Mouse (Mus musculus) cortical plate, adult 2 months (tissue): Measurements from ENCODE around the gene Tspan12. TPM values are rescaled to one million over a fixed set of nuclear protein-coding genes. Genes with fewer than 3 reads are reported as not detected.
"Not testable (repeated sequence)": the region's sequence is repeated elsewhere in the genome, so short reads cannot be mapped to it uniquely, and the experiment has no call there.

ENCODE experiments used
- H3K27ac ChIP-seq: fragments of 200-500 bp; 2 replicates; pipeline ENCODE4 v1.5.1; 2012; ENCODE audit warnings: low read length, control low read depth, inconsistent platforms; ENCODE audit not compliant: insufficient read depth
- H3K4me1 ChIP-seq: fragments of 200-500 bp; 2 replicates; pipeline ENCODE4 v1.6.1; 2011; ENCODE audit warnings: low read length; ENCODE audit not compliant: control insufficient read depth, insufficient read depth
- H3K4me3 ChIP-seq: fragments of 200-500 bp; 2 replicates; pipeline ENCODE4 v1.5.1; 2011; ENCODE audit warnings: mild to moderate bottlenecking, low read length, control low read depth; ENCODE audit not compliant: insufficient read depth
- CTCF ChIP-seq: fragments of 200-500 bp; IDR thresholded peaks from 2 replicates; pipeline ENCODE4 v1.5.1; 2011; ENCODE audit warnings: mild to moderate bottlenecking, control low read depth, low read length; ENCODE audit not compliant: insufficient read depth; ENCODE audit errors: extremely low read depth
- POLR2A ChIP-seq: fragments of 200-500 bp; IDR thresholded peaks from 2 replicates; pipeline ENCODE4 v1.6.1; 2011; ENCODE audit warnings: mild to moderate bottlenecking, low read length, control low read depth; ENCODE audit not compliant: insufficient read depth; ENCODE audit errors: extremely low read depth
- polyA plus RNA-seq: library from polyadenylated mRNA; depleted of rRNA; stranded (reverse); fragments of >200 nt; gene quantifications from 2 replicates; pipeline ENCODE4 v1.2.3, GENCODE M21; 2012; rRNA removed

Tspan12 gene
- polyA plus RNA-seq: 18.2 and 19.0 TPM in 2 replicates

DNA sequence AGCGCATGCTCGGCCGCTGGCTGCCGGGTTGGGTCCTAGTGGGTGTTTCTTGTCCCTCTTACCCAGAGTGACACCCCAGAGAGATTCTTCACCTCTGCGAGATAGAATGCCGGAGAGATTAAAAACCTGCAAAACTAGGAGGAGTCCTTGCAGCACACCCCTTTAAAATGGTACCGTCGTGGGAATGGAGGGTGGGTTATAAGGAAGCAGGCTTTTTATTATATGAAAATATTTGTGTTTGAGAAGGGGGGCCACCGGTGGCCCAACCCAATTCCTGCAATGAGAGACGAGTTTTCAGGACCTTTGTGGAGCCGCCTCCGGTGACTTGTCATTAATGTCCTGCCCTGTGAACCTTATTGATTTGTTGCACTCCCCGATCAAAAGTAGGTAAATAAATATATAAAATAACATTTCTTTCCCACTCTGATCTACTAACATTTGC lies at the start of gene Tspan12:
Tspan12 (minus strand) TSS at position 172 of the 442 bp plus-strand sequence.
- peak within 1 kb of the TSS; percentile 56; the same call in 1 of the 2 replicates for H3K27ac ChIP-seq
- no peaks in the 10 kb centered on the region for H3K4me1 ChIP-seq
- peak within 1 kb of the TSS; percentile 72 for H3K4me3 ChIP-seq
- TF ChIP-seq CTCF: no peak
- no peak for TF ChIP-seq POLR2A

DNA sequence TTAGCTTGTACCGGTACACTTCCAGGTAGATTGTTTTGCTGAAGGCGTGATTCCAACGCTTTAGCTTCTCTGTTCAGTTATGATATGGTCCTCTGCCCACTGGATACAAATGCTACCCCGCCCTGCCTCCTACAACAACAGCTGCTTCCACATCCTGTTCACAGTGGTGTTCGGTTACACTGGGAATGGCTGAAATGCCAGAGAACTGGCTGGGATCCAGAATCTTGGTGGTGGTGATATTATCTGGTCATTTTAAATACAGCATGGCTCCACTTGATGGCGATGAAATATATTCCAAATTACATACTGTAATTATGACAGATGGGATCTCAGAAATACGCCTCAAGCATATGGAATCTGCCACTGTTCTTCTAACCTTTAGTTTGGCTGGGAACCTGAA lies 42.1 kb upstream of the Tspan12 start:
- Histone ChIP-seq H3K4me1 (0 out of 2 replicates have a peak, but pooled peaks cover 1% of the 10 kb centered on the region), H3K27ac (no peak overlapping the region), H3K4me3 (no peak overlapping the region)
- TF ChIP-seq CTCF: no peak
- no peak for TF ChIP-seq POLR2A

DNA sequence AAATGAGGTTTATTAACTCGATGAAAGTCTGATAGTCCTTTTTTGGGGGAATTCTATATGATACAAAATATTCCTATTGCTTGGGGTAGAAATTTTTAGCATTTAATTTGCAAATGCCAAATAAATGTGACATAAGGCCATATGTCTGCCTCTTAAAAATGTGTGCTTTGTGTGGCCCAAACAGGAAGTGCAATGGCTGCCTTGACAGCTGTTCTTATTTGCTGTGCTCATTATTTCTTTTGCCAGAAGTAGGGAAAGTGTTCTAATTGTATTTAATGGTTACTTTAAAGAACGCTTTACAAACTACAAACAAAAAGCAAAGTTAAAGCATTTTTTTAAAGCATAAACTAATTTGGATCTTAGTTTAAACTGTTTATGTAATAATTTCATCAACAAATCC lies 36.8 kb upstream of the Tspan12 start:
- Histone ChIP-seq H3K27ac (no peak overlapping the region), H3K4me1 (no peaks in the 10 kb centered on the region), H3K4me3 (no peak overlapping the region)
- TF ChIP-seq POLR2A: no peak

DNA sequence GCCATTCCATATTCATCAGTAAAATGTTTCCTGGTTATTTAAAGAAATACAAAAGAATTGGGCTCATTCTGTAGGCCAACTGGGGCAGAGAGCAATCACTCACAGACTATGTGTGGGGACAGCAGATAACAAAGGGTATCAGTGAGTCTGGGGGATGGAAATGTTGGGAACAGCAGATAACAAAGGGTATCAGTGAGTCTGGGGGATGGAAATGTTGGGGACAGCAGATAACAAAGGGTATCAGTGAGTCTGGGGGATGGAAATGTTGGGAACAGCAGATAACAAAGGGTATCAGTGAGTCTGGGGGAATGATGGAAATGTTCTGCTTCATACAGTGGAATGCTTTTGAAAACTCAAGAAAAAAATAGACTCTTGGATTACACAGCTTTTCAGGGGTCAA lies 35.7 kb upstream of the Tspan12 start:
- H3K4me3 ChIP-seq, H3K27ac ChIP-seq, H3K4me1 ChIP-seq: not testable (repeated sequence)

DNA sequence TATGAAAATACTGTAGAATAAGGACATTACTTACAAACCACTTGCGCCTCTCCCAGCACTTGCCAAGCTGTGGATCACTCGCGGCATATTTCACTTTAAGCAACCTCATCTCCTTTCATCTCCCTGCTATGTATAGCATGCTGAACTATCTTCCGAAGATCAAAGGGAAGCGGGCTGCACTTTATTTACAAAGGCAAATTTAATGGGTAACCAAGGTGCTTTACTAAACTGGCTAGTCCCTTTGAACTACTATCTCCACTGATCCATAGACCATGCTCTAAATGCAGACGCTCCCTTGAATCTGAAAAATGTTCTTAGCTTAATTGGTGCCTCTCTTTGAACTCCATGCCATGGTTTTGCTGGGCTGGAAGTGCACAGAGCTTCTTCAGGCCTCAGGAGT lies 27.2 kb upstream of the Tspan12 start:
- TF ChIP-seq CTCF: no peak
- TF ChIP-seq POLR2A: no peak
- Histone ChIP-seq H3K4me1 (no peaks in the 10 kb centered on the region), H3K27ac (no peak overlapping the region), H3K4me3 (no peak overlapping the region)

DNA sequence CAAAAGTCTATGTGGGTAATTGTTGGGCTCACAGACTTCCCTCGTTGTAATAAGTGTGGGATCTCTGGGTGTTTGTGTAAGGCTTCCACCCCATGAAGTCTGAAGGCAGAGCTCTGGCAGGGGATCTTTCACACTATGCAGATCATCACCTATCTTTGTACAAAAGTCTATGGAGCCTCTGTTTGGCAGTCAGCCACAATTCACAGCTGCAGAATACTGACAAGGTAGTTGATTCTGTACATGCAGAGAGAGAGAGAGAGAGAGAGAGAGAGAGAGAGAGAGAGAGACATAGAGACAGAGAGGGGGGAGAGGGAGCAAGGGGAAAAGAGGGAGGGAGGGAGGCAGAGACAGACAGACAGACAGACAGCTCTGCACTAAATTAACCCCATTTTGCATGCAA lies 15.0 kb upstream of the Tspan12 start:
- Histone ChIP-seq H3K27ac (no peak overlapping the region), H3K4me1 (no peaks in the 10 kb centered on the region), H3K4me3 (no peak overlapping the region)
- no peak for TF ChIP-seq POLR2A
- TF ChIP-seq CTCF: no peak

DNA sequence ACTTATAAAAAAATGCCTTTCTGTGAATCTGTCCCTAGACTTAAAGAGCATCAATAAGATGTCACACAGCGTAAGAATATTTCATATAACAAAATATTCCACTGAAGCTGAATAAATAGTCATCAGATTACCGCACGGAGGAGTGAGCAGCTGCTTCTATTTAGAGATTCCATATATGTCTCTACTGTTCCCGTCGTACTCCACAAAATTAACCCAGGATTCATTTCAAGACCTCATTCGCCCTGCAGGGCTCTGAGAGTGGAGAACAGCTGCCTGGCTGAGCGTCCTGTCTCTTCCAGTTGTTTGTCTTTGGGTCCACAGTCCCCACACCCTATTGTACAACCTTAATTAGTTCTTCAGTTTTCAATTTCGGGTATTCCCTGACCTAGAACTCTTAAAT lies 11.9 kb upstream of the Tspan12 start:
- TF ChIP-seq CTCF: no peak
- no peak for TF ChIP-seq POLR2A
- H3K4me3 ChIP-seq: no peak overlapping the region

DNA sequence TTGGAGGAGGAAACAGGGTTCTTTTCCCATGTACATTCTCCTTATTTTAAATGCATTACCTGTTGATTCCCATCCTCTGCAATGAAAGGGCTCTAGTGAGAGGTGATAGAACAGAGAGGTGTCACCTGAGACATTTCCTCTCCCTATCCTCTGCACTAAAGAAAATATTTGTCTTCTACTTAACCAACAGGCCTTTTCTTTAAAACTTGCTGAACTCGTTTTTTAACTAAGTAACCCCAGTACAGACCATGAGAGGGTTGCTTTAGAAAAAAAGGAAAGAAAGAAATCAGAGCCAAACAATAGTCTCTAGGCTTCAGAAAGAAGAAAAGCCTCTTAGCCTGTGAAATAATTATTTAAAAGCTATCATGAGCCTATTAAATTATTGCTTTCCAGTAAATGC lies 11.2 kb upstream of the Tspan12 start:
- H3K27ac ChIP-seq: no peak overlapping the region
- no peaks in the 10 kb centered on the region for H3K4me1 ChIP-seq
- H3K4me3 ChIP-seq: no peak overlapping the region
- TF ChIP-seq CTCF (no peak), POLR2A (no peak)

More for the DNA sequence above, 11.9 kb upstream of the Tspan12 start:
- Histone ChIP-seq H3K4me1 (no peaks in the 10 kb centered on the region), H3K27ac (no peak overlapping the region)

DNA sequence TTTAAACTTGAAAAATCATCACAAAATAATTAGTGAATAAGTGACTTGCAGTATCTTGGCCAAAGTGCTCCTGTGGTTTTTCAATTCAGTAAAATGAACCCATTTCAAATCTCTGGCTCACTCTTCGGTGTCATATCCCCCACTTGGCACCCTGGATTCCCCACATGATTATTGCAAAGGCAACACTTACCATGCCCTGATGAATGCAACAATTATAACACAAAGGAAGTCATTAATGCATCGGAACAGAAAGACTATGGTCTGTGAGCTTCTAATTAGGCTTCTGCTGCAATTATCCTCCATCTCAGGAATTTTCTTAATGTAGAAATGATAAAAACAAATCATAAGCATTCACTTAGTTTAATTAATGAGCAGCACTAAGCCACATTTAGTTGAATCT lies 9.0 kb upstream of the Tspan12 start:
- TF ChIP-seq POLR2A: no peak
- no peak for TF ChIP-seq CTCF

DNA sequence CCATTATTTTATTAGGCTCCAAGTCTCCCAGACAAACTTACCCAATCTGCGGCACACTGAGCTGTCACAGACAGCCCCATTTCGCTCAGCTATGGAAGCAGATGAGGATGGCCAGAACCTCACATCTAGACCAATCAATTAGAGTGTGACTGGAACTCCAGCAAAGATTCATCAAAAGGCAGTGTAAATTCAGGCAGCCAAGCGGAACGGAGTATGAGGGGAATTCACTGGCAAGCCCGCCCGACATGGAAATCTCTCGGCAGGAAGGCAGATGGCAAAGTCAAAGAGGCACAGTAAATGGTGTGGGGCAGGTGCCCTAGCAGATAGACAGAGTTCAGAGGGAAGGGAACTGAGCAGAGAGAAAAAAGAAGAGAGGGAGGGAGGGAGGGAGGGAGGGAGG lies 5.5 kb upstream of the Tspan12 start:
- Histone ChIP-seq H3K4me1 (no peaks in the 10 kb centered on the region), H3K27ac (no peak overlapping the region)
- no peak for TF ChIP-seq POLR2A
- TF ChIP-seq CTCF: no peak

More for the DNA sequence above, 9.0 kb upstream of the Tspan12 start:
- H3K4me3 ChIP-seq: no peak overlapping the region
- no peak overlapping the region for H3K27ac ChIP-seq
- H3K4me1 ChIP-seq: no peaks in the 10 kb centered on the region

DNA sequence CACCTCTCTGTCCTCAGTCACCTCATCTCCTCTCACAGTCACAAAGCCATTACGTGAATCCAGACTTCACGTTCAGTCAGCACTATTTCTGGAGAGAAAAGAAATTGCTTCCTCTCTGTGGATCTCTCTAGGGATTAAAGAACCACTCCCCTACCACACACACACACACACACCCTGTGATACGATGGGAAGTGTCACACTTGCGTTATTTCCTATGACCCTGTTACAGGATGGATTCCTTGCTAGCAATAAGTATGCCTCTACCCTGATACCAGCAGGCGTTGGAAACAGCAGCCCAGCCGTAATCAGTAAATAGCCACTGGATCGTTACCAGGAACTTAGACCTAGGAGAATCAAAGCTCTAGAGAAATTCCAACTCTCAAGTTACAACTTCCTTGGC lies 3.6 kb upstream of the Tspan12 start:
- Histone ChIP-seq H3K4me1 (no peaks in the 10 kb centered on the region), H3K27ac (no peak overlapping the region), H3K4me3 (no peak overlapping the region)
- no peak for TF ChIP-seq POLR2A
- no peak for TF ChIP-seq CTCF

More for the DNA sequence above, 5.5 kb upstream of the Tspan12 start:
- H3K4me3 ChIP-seq: no peak overlapping the region
